ENCODE assay signal across 21 mouse cellular contexts in genomic region chr7:115576387-115576786, GRCm38 (mm10).
DNase-seq lines count a peak whose midpoint lies in the region; ATAC-seq and TF ChIP-seq lines count a peak whose summit lies in the region.
"Had no signal": no experiment of that assay in that cellular context is flagged by ENCODE, and none has a peak within 500 bp of the region (broad histone marks: within the 10 kb centered on the region; RNA-seq: fewer than 3 reads in every experiment).

No protein-coding gene starts in this region.

- no peak for TF ChIP-seq CTCF in liver, postnatal 0 days (IDR thresholded peaks at IDR 0.05; ENCODE audit: low read depth)

- no peak overlapping the region for H3K4me2 ChIP-seq in heart, embryonic 16.5 days (ENCODE audit: low read depth, low read length)
- H3K4me2 ChIP-seq in liver, postnatal 0 days (ENCODE audit: low read depth, low read length), result no peak overlapping the region
- H3K4me2 ChIP-seq: embryonic facial prominence, embryonic 13.5 days; embryonic facial prominence, embryonic 15.5 days; forebrain, embryonic 12.5 days had no signal

- H3K27ac ChIP-seq in heart, embryonic 16.5 days (ENCODE audit: low read length), result peak overlapping the region; percentile 7; the same call in 1 of the 2 replicates
- no peak overlapping the region; the same call in 1 of the 2 replicates for H3K27ac ChIP-seq in liver, postnatal 0 days (ENCODE audit: low read depth)
- H3K27ac ChIP-seq: embryonic facial prominence, embryonic 13.5 days; embryonic facial prominence, embryonic 15.5 days; forebrain, embryonic 10.5 days; forebrain, embryonic 12.5 days had no signal

- no peaks in the 10 kb centered on the region for H3K27me3 ChIP-seq in heart, embryonic 16.5 days (ENCODE audit: control insufficient read depth, insufficient read depth, low read length)
- no peaks in the 10 kb centered on the region for H3K27me3 ChIP-seq in liver, postnatal 0 days (ENCODE audit: insufficient read depth, low read length)
- H3K27me3 ChIP-seq: embryonic facial prominence, embryonic 15.5 days; forebrain, embryonic 12.5 days had no signal

- H3K36me3 ChIP-seq in heart, embryonic 16.5 days (ENCODE audit: control insufficient read depth, insufficient read depth), result no peaks in the 10 kb centered on the region
- 0 out of 2 replicates have a peak, but pooled peaks cover 5% of the 10 kb centered on the region for H3K36me3 ChIP-seq in liver, postnatal 0 days (replicated peaks; ENCODE audit: insufficient read depth, low read length)
- H3K36me3 ChIP-seq: embryonic facial prominence, embryonic 13.5 days; embryonic facial prominence, embryonic 15.5 days; forebrain, embryonic 12.5 days had no signal

- H3K9ac ChIP-seq in heart, embryonic 16.5 days (ENCODE audit: low read length), result no peak overlapping the region
- no peak overlapping the region for H3K9ac ChIP-seq in liver, postnatal 0 days (replicated peaks)
- H3K9ac ChIP-seq: embryonic facial prominence, embryonic 13.5 days; embryonic facial prominence, embryonic 15.5 days; forebrain, embryonic 12.5 days had no signal

- WGBS in heart, embryonic 16.5 days, result 71% methylated on average over 1 of the region's 1 CpGs
- 69% methylated on average over 1 of the region's 1 CpGs for WGBS in liver, postnatal 0 days (ENCODE audit: insufficient replicate concordance)

- intact Hi-C loops in heart, postnatal 25 days (cut with DNase I), result no loop called here

- peaks cover 9% of the 10 kb centered on the region for H3K4me1 ChIP-seq in heart, embryonic 16.5 days (ENCODE audit: control insufficient read depth, insufficient read depth, low read length)
- H3K4me1 ChIP-seq in liver, postnatal 0 days (ENCODE audit: insufficient read depth), result 0 out of 2 replicates have a peak, but pooled peaks cover 6% of the 10 kb centered on the region
- H3K4me1 ChIP-seq: embryonic facial prominence, embryonic 15.5 days; forebrain, embryonic 12.5 days had no signal

- TF ChIP-seq EP300 in liver, postnatal 0 days (IDR thresholded peaks at IDR 0.05; ENCODE audit: low read depth), result no peak

- H3K4me3 ChIP-seq in heart, embryonic 16.5 days (ENCODE audit: low read length), result no peak overlapping the region
- H3K4me3 ChIP-seq in liver, postnatal 0 days (ENCODE audit: low read depth, low read length), result no peak overlapping the region
- H3K4me3 ChIP-seq: embryonic facial prominence, embryonic 13.5 days; embryonic facial prominence, embryonic 15.5 days; erythroblast, embryonic 14.5 days; forebrain, embryonic 10.5 days; forebrain, embryonic 12.5 days had no signal

- ATAC-seq in heart, embryonic 16.5 days (replicated peaks; ENCODE audit: extremely low read depth, insufficient read depth, low FRiP score), result no peak
- ATAC-seq in liver, postnatal 0 days, result peak; percentile 51; the same call in 1 of the 2 replicates
- ATAC-seq: forebrain, embryonic 14.5 days; forebrain, embryonic 16.5 days had no signal

- no peaks in the 10 kb centered on the region for H3K9me3 ChIP-seq in heart, embryonic 16.5 days (replicated peaks; ENCODE audit: control insufficient read depth, low read length)
- no peaks in the 10 kb centered on the region for H3K9me3 ChIP-seq in liver, postnatal 0 days (ENCODE audit: low read length)
- H3K9me3 ChIP-seq: embryonic facial prominence, embryonic 13.5 days; embryonic facial prominence, embryonic 15.5 days; forebrain, embryonic 10.5 days; forebrain, embryonic 12.5 days had no signal

- DNase-seq in heart, postnatal 25 days (ENCODE audit: low spot score), result no peak
- no peak for DNase-seq in liver, postnatal 0 days
- no peak for DNase-seq in liver
- DNase-seq: adrenal gland, adult 2 months; adrenal gland, postnatal 10 days; adrenal gland, postnatal 25 days; cerebellum, adult 11 months; cerebellum, adult 18-20 months; cerebellum, adult 8-10 months; cerebellum, adult 9-11 months; cerebellum, postnatal 14 days; cerebellum, postnatal 36 days; embryo, embryonic 11 days had no signal
